Mouse (Mus musculus): ENCODE measurements around the gene Cactin. TPM values are rescaled to one million over a fixed set of nuclear protein-coding genes. Genes with fewer than 3 reads are reported as not detected.
A peak's percentile ranks its signal among the peaks of the same experiment; 100 is the strongest.

Gene Cactin
- polyA plus RNA-seq, 1 experiment, result 20.0 TPM

DNA sequence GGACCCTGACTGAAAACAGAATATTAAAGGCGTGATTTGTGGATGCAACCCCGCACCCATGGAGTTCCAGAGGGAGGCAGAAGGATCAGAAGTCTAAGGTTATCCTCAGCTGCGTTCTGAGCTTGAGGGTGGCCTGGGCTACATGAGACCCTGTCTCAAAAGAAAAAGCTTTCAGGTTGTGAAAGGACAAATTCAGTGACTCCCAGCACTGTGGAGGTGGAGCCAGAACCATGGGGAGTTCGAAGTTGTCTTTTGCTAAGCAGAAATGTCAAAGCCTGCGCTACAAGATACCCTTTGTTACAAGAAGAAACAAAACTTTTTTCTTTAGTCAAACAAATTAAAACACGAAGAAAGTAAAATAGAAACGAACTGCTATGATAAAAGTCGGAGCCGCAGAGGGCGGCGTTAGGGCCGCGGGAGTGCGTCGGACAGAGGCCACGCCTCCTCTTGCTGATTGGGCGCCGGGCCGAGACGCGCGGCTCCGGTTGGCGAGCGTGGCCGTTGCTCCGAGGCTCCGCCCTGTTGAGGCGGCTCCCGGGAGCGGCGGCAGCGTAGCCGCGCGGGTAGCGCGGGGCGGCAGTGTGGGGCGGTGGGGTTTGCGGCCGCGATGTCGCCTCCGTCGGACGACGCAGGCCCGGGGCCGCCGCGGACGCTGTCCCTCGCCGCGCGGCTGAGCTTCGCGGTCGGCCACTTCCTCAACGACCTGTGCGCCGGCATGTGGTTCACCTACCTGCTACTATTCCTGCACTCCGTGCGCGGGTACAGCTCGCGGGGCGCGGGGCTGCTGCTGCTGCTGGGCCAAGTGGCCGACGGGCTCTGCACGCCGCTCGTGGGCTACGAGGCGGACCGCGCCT is 36.3 kb downstream of the Cactin start, which contains the start of gene Mfsd12:
Gene Mfsd12 (plus strand): TSS at position 501 of the 854 bp plus-strand sequence.
- Histone ChIP-seq H3K4me3 (ENCODE audit: insufficient read depth, low read length) (peak within 1 kb of the TSS; percentile 67), H3K4me1 (ENCODE audit: control insufficient read depth, insufficient read depth, low read length) (0 out of 2 replicates have a peak, but pooled peaks cover 2% of the 10 kb centered on the region), H3K27ac (ENCODE audit: insufficient read depth, low read length) (no peak within 1 kb of the TSS)
- peak; percentile 61 for TF ChIP-seq POLR2A (IDR thresholded peaks at IDR 0.05; ENCODE audit: low read depth, low read length)
- TF ChIP-seq CTCF (IDR thresholded peaks at IDR 0.05; ENCODE audit: borderline replicate concordance, insufficient read depth, low read length), result no peak

DNA sequence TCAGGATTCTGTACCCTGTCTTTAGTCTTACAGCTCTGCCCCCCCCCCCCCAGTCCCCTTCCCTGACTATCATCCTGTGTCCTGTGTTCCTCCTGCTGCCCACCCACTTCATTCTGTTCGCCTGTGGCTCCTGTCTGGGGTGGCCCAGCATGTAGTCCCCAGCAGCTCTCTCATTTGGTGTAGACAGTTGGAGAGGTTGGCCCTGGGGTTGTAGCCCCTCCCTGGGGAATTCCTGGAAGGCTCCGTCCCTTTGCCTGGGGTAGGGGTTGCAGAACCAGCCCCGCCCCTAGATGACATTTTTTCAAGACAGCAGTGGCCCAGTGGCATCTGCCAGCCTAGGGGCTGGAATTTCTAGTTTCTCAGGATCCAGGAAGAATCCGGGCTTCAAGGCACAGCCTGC is 37.3 kb downstream of the Cactin start:
- Histone ChIP-seq H3K4me3 (ENCODE audit: insufficient read depth, low read length) (peak overlapping the region; percentile 67), H3K27ac (ENCODE audit: insufficient read depth, low read length) (no peak overlapping the region), H3K4me1 (ENCODE audit: control insufficient read depth, insufficient read depth, low read length) (0 out of 2 replicates have a peak, but pooled peaks cover 2% of the 10 kb centered on the region)
- TF ChIP-seq CTCF (IDR thresholded peaks at IDR 0.05; ENCODE audit: borderline replicate concordance, insufficient read depth, low read length), result no peak
- TF ChIP-seq POLR2A (IDR thresholded peaks at IDR 0.05; ENCODE audit: low read depth, low read length), result no peak

DNA sequence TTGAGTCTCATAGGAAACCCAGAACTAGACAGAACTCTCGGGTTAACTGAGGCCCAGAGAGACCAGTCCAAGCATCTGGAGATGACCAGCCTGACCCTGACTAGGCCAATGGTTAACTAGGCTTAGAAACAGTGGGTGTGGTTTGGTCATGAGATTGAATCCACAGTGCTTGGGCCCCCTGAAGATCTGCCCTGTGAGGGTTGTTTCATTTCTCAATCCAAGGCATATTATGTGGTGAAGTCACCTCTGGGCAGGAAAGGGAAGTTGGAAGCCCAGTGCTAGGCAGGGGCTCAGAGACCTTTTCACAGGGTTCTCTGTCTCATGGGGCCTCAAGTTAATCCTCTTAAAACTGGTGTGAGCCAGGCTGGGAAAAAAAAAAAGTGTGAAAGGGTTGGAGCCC is 37.9 kb downstream of the Cactin start:
- 0 out of 2 replicates have a peak, but pooled peaks cover 2% of the 10 kb centered on the region for H3K4me1 ChIP-seq (ENCODE audit: control insufficient read depth, insufficient read depth, low read length)
- TF ChIP-seq CTCF (IDR thresholded peaks at IDR 0.05; ENCODE audit: borderline replicate concordance, insufficient read depth, low read length) (no peak), POLR2A (IDR thresholded peaks at IDR 0.05; ENCODE audit: low read depth, low read length) (no peak)
- H3K27ac ChIP-seq (ENCODE audit: insufficient read depth, low read length), result no peak overlapping the region
- no peak overlapping the region for H3K4me3 ChIP-seq (ENCODE audit: insufficient read depth, low read length)

DNA sequence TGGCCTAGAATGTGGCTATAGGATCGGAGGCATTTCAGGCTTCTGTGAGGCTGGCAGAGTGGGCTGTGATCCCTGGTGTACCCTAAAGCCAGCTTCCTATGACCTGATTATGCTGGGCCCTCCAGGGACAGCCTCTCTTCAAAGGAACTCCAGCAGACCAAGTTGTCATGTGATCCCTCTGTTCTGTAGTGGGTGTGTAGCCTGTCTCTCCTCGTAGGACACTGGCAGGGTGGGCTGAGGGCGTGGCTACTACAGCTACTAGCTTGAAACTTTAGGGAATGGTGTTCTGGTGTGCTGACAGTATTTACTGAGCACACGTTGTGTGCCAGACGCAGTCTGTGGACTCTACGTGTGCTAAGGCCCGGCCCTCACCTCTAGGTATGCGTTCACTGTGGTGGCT is 39.8 kb downstream of the Cactin start:
- H3K4me3 ChIP-seq (ENCODE audit: insufficient read depth, low read length), result no peak overlapping the region
- H3K27ac ChIP-seq (ENCODE audit: insufficient read depth, low read length), result no peak overlapping the region
- TF ChIP-seq CTCF (IDR thresholded peaks at IDR 0.05; ENCODE audit: borderline replicate concordance, insufficient read depth, low read length), result no peak
- no peak for TF ChIP-seq POLR2A (IDR thresholded peaks at IDR 0.05; ENCODE audit: low read depth, low read length)
- H3K4me1 ChIP-seq (ENCODE audit: control insufficient read depth, insufficient read depth, low read length), result 0 out of 2 replicates have a peak, but pooled peaks cover 2% of the 10 kb centered on the region

DNA sequence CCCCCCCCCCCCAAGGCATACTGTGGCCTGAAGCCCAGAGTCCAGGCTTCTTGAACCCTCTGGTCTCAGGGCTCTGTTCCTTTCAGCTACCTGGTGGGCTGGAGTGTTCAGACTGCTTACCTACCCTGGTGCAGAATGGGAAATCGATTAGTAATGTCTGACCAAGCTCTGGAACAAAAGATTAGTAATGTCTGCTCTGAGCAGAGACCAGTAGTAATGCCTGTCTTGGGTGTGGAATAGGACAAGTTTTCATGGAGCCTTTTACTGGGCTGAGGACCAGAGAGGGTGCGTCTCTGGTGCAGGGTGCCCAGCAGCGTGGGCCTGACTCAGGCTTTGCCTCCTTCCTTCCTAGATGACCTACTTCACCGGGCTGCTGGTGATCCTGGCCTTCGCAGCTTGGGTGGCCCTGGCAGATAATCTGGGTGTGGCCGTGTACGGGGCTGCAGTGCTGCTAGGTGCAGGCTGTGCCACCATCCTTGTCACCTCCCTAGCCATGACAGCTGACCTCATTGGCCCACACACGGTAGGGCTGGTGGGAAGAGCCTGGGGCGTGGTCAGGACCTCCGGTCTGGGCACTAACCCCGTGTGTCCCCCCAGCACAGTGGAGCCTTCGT is 41.5 kb downstream of the Cactin start:
- no peak overlapping the region for H3K27ac ChIP-seq (ENCODE audit: insufficient read depth, low read length)
- H3K4me3 ChIP-seq (ENCODE audit: insufficient read depth, low read length), result no peak overlapping the region
- no peaks in the 10 kb centered on the region for H3K4me1 ChIP-seq (ENCODE audit: control insufficient read depth, insufficient read depth, low read length)
- TF ChIP-seq CTCF (IDR thresholded peaks at IDR 0.05; ENCODE audit: borderline replicate concordance, insufficient read depth, low read length), result no peak
- no peak for TF ChIP-seq POLR2A (IDR thresholded peaks at IDR 0.05; ENCODE audit: low read depth, low read length)

DNA sequence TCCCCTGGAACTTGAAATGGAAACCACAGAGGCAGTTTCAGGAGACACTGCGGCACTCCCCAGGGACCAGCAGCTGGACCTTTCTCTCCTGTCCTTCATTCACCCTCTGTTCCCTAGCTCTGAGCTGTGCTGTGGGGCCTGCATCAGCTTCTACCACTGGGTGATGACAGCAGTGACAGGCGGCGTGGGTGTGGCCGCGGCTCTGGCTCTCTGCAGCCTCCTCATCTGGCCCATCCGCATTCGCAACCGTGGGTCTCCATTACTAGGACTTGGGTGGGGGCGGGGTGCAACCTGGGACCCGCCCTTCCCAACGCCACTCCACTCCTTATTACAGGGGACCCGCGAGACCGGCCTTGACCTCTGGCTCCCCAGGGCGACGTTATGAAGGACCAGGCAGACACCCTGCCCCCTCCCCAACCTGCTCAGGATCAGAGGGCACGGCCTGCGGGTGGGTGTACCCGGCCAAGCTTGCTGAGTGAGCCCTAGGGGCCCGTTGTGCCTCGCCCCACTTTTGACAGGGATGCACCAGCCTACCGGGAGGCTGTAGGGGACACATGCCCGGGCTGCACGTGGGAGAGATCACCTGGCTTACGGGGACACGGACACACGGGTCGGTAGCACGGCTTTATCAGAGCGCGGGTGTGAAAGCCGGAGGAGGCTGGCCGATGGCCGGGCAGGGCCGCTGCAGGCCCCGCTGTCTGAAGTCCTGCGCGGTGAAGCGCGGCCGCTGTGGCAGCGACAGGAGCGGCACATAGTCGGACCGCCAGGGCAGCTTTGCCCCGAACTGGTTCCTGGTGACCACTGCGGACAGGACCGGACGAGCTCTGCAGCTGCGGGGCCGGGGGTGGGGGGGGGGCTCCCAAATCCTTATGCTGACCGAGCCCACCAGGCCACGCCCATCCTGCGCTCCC is 42.8 kb downstream of the Cactin start:
- Histone ChIP-seq H3K4me3 (ENCODE audit: insufficient read depth, low read length) (no peak overlapping the region), H3K27ac (ENCODE audit: insufficient read depth, low read length) (no peak overlapping the region), H3K4me1 (ENCODE audit: control insufficient read depth, insufficient read depth, low read length) (no peaks in the 10 kb centered on the region)
- TF ChIP-seq CTCF (IDR thresholded peaks at IDR 0.05; ENCODE audit: borderline replicate concordance, insufficient read depth, low read length), result no peak
- TF ChIP-seq POLR2A (IDR thresholded peaks at IDR 0.05; ENCODE audit: low read depth, low read length), result no peak

DNA sequence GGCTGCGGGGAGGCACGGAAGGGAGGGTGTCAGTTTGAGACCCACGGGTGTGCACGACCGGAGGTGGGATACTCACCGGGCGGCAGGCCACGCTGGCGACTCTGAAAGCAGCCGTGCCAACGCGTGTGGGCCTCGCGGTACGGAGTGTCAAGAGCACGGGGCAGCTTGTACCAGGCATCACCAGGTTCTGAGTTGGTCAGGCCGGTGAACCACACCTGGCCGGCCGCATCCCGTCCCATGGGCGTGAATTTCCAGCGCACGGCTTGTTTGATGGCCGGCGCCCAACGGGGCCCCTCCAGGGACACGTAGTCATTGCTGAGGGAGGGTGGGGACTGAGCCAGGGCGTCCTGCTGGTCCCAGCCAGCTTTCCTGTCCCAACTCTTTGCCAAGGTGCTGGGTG is 43.8 kb downstream of the Cactin start:
- Histone ChIP-seq H3K4me3 (ENCODE audit: insufficient read depth, low read length) (no peak overlapping the region), H3K27ac (ENCODE audit: insufficient read depth, low read length) (no peak overlapping the region), H3K4me1 (ENCODE audit: control insufficient read depth, insufficient read depth, low read length) (no peaks in the 10 kb centered on the region)
- no peak for TF ChIP-seq CTCF (IDR thresholded peaks at IDR 0.05; ENCODE audit: borderline replicate concordance, insufficient read depth, low read length)

DNA sequence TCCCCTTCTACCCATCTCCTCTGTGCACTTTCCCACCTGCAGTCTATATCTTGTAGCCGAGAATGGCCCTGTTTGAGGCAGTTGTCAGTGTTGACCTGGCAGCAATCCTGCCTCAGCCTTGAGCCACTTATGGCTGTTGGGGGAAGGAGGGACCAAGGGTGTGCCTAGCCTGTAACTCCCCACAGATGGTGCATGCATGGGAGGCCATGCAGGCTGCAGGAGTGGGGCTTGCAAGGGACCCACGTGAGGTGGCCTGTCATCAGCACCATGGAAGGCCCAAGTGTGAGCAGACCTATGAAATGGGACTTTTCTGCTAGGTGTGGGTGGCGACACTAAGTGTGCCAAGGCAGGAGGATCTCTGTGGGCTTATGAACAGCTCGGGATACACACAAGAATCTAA is 44.2 kb downstream of the Cactin start:
- no peaks in the 10 kb centered on the region for H3K4me1 ChIP-seq (ENCODE audit: control insufficient read depth, insufficient read depth, low read length)
- no peak overlapping the region for H3K27ac ChIP-seq (ENCODE audit: insufficient read depth, low read length)
- H3K4me3 ChIP-seq (ENCODE audit: insufficient read depth, low read length), result no peak overlapping the region
- no peak for TF ChIP-seq CTCF (IDR thresholded peaks at IDR 0.05; ENCODE audit: borderline replicate concordance, insufficient read depth, low read length)
- peak; percentile 39; the same call in 1 of the 2 replicates for TF ChIP-seq POLR2A (IDR thresholded peaks at IDR 0.05; ENCODE audit: low read depth, low read length)

DNA sequence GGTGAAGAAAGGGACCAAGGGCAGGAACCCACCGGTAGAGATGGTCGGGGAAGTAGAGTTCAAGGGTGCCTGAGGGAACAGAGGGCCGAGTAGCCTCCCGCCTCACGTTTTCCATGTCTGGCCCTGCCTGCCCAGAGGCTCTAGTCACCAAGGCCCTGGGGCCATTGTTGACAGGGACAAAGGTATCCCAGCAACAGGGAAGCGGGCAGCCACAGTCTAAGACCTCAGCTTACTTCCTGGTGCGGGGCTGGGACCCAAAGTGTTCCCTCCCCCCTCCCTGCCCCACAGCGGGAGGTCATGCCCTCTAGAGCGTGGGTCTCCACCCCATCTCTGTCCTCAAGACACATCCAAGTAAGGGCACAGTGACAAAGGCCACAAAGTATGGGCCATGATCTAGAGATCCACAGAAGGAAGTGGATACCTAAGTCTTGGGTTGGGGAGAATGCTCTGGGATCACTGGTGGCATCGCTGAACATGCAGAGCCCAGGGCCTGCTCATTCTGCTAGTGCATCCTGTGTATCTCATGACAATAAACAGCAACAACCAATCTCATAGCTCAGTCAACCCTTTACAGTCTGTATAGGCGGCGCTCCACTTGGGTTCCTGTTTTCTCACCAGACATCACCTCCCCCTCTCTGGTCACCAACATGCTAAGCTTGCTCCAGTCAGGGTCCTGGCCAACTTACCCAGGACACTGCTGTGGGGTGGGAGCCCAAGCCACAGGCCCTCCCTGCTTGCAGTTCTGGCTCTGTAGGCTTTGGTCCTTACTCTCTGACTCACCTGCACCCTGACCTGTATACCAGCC is 45.0 kb downstream of the Cactin start, which contains the start of gene 4930404N11Rik:
Gene 4930404N11Rik (minus strand): TSS at position 145 of the 805 bp plus-strand sequence.
- TF ChIP-seq CTCF (IDR thresholded peaks at IDR 0.05; ENCODE audit: borderline replicate concordance, insufficient read depth, low read length) (no peak), POLR2A (IDR thresholded peaks at IDR 0.05; ENCODE audit: low read depth, low read length) (peak; percentile 18)
- Histone ChIP-seq H3K4me1 (ENCODE audit: control insufficient read depth, insufficient read depth, low read length) (no peaks in the 10 kb centered on the region), H3K27ac (ENCODE audit: insufficient read depth, low read length) (no peak within 1 kb of the TSS), H3K4me3 (ENCODE audit: insufficient read depth, low read length) (no peak within 1 kb of the TSS)

Measured in embryonic fibroblast, embryonic 13.5 days (primary cell).